Mouse (Mus musculus) large intestine, adult 2 months (tissue): ENCODE data around the gene Ddx39b. TPM values are rescaled to one million over a fixed set of nuclear protein-coding genes. Genes with fewer than 3 reads are reported as not detected.
"Not testable (repeated sequence)": the region's sequence is repeated elsewhere in the genome, so short reads cannot be mapped to it uniquely, and the experiment has no call there.

Experiments used
- DNase-seq: peaks from one replicate; pipeline ENCODE4 v3.0.0-alpha.2; 2012; ENCODE audit warnings: low read depth, low spot score
- WGBS: fragments of 180-500 bp; shearing (Covaris S2); methylation state at CpG from one replicate; pipeline ENCODE4 v1.1.7; 2018; 5-methylcytosine and 5-hydroxymethylcytosine counted together
- polyA plus RNA-seq: library from polyadenylated mRNA; depleted of rRNA; stranded (reverse); fragments of >200 nt; gene quantifications from 2 replicates; pipeline ENCODE4 v1.2.3, GENCODE M21; 2012

The Ddx39b gene
- polyA plus RNA-seq, 1 experiment, result 287 TPM

GRCm38 (mm10) chr17:35255704-35256103 lies 14.2 kb downstream of the Ddx39b start:
- WGBS, result 40% methylated on average over 4 of the region's 4 CpGs
- no peak for DNase-seq

- no peak for DNase-seq
- WGBS, result 49% methylated on average over 1 of the region's 1 CpGs
These were observed 15.8 kb downstream of the Ddx39b start for GRCm38 (mm10) chr17:35257378-35257777.

DNA sequence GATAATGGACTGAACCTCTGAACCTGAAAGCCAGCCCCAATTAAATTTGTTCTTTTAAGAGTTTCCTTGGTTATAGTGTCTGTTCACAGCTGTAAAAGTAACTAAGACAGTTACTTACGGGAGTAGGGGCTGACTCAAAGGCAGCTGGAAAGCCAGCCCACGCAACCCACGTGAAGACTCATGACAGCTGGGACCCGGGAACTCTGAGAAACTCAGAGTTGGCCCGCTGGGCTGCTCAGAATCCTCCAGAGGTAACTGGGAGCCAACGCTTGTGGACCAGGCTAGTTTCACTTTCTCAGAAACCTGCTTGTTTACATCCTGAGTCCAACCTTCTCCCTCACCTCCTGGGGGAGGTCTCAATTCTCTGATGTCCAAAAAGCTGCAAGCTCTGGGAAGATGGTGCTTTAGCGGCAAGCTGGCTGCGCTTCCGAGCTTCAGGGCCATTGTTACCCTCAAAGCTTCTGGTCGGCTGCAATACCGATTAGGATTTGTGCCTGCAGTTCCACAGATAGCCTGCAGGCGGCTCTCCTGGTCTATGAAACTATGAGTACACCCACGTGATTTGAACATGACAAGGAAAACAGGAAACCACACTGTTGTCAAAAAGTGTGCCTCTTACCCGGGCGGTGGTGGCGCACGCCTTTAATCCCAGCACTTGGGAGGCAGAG lies 16.4 kb downstream of the Ddx39b start:
- no peak for DNase-seq
- 2% methylated on average over 17 of the region's 17 CpGs for WGBS

GRCm38 (mm10) chr17:35258492-35259478 lies 17.2 kb downstream of the Ddx39b start:
- WGBS, result 24% methylated on average over 14 of the region's 14 CpGs
- no peak for DNase-seq

DNA sequence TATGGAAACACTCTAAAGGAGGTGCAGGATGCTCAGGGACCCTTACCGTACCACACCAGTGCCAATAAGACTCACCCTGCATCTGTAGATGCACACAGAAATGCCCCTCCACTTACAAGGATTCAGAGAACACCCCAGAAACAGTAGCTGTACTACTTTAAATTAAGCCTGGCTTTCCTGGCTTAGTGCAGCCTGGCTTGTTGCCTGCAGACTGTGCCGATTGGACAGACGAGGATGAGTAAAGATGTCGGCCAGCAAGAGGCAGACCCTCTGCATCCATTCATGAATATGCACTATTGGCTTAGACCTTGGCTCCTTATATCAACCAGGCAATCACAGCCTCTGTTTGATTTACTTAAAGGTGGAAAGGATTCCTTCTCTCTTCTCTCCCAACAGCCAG lies 18.1 kb downstream of the Ddx39b start:
- WGBS, result 69% methylated on average over 4 of the region's 4 CpGs
- no peak for DNase-seq

DNA sequence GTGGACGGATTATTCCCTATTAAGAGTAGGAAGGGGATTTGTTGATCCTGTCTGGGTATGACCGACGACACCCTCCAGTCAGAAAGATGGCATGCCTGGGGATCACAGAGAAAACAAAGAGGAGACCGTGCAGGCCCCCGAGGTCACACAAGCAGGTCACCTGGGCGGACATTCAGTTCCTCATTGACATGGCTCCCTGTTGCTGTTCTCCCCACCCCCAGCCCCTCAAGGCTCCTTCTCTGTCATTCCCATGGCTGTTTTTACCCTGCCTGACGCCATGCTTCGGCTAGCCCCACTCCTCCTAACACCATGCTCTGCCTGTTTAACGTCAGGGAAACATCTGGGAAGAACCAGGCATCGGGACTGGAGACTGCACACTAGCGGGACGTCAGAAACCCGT lies 20.1 kb downstream of the Ddx39b start:
- WGBS, result 85% methylated on average over 13 of the region's 13 CpGs
- no peak for DNase-seq

DNA sequence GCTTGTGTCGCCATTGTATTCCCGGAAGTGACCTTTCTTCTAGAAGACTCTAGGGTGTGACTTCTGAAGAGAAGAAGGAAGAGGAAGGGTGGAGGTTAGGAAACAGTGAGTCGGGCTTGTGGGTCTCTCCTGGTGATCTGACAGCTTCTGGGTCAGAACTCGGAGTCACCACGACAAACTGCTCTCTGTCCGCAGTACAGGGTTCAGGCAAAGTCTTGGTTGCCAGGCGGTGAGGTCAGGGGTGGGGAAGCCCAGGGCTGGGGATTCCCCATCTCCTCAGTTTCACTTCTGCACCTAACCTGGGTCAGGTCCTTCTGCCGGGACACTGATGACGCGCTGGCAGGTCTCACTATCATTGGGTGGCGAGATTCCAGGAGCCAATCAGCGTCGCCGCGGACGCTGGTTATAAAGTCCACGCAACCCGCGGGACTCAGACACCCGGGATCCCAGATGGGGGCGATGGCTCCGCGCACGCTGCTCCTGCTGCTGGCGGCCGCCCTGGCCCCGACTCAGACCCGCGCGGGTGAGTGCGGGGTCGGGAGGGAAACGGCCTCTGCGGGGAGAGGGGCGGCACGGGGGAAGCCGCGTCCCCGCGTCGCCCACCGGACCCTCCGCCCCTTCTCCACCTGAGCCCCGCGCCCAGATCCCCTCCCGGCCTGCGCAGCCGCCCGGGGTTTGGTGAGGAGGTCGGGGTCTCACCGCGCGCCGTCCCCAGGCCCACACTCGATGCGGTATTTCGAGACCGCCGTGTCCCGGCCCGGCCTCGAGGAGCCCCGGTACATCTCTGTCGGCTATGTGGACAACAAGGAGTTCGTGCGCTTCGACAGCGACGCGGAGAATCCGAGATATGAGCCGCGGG lies 21.3 kb downstream of the Ddx39b start, which contains the start of gene H2-D1:
Gene H2-D1, plus strand, starts transcription at position 67 of the 859 bp plus-strand sequence.
- WGBS, result under 1% methylated on average over 73 of the region's 73 CpGs
- no peak for DNase-seq

- DNase-seq, result no peak
- under 1% methylated on average over 30 of the region's 31 CpGs for WGBS
These were observed 22.0 kb downstream of the Ddx39b start for GRCm38 (mm10) chr17:35263523-35263883.

DNA sequence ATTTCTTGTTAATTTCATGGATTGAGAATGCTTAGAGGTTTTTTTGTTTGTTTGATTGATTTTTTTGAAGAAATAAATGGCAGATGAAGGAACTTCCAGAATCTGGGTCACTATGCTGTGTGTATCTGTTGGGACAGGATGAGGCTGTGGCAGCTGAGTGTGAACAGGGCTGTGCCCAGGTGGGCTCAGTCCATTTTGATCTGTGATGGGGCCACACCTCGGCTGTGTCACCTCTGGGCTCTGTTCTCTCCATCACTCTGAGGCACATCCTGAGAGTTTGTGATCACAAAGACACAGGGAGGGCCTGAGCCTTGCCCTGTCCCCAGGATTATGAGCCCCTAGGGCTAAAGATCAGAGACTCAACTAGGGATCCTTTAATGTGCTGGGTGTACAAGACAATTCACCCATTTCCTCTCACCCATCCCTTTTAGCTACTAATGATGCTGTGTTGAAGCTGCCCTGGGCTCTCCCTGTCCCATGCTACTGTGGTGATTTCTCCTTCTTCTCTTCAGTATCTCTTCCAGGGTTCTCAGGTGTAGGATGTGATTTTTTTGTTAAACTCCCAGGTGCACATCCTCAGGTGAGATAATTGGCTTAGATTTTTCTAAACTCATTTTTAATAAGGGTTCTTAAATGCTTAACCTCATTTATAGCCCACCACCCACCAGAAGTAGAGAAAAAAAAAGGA lies 26.0 kb downstream of the Ddx39b start:
- 71% methylated on average over 1 of the region's 1 CpGs for WGBS
- no peak for DNase-seq

DNA sequence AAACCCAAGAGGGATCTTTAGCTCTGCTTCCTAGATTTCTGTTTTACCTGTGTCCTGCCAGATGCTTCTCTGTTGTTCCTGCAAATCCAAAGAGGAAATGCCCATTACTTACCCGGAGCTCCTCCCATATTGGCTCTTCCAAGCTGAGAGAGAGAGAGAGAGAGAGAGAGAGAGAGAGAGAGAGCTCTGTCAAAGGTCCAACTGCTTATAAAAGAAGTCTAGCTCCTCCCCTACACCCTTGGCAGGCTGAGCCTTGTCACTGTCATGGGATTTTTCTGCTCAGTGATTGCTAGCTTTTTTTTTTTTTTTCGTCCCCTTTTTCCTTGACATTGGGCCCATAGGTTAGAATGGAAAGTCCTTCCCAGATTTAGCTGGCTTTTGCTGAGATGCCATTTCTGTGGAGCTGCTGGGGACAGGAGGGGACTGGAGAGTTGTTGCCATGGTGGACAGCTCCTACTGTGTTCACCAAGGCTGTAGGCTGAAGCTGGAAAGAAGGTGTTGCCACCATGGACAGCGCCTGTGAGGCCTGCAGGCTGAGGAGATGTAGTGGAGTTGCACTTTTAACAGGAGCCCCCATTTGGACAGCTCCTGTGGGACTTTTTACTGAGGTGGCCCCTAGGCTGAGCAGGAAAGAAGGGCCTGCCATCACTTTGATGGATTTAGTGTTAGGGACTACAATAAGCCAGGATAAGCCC lies 28.3 kb downstream of the Ddx39b start:
- 26% methylated on average over 3 of the region's 3 CpGs for WGBS

GRCm38 (mm10) chr17:35272249-35272648 lies 30.7 kb downstream of the Ddx39b start:
- WGBS, result 80% methylated on average over 3 of the region's 3 CpGs
- DNase-seq, result no peak

More for the DNA sequence above, 28.3 kb downstream of the Ddx39b start:
- DNase-seq, result no peak

GRCm38 (mm10) chr17:35274770-35275169 lies 33.2 kb downstream of the Ddx39b start:
- 5% methylated on average over 11 of the region's 11 CpGs for WGBS
- DNase-seq, result no peak

DNA sequence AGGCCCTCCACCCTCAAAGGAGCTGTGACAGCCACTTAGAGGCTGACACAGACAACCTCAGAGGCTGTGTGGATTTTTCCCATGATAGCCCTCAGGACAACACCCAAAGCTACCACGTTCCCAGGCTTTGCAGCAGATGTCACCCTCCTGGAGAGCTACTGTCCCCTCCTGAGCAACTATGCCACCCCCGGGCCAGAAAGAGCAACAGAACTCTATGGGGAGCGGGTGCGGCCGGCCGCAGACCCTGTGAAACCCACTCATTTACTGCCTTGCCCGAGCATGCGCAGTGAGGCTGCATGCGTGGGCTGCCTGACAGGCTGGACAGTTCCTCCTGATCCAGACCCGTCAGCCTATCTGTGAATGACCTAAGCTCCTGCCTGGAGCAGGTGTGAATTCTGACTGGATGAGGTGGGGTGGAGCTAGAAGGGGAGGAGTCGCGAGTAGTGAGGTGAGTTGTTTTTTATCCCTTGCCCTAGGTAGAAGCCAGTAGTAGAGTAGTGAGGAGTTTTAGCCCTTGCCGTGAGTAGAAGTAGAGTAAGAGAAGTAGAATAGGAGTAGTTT lies 34.8 kb downstream of the Ddx39b start:
- 14% methylated on average over 13 of the region's 13 CpGs for WGBS
- DNase-seq, result no peak

DNA sequence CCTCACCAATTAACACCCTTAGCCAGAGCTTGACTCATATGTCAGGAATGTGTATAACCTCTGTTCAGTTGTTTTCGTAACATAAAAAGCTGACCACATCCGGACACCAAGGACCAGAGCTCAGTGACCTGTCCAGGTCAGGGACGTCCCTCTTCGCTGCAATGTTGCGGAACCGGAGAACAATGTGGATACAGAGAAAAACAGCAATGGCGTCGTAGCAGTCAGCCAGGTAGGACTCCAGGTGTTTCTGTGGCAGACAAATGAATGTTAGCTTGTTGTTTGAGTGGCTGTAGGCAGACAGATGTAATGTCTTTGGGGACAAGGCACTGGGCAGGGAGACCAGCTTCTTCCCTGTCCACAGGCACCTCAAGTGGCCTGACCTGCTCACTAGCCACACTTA lies 36.5 kb downstream of the Ddx39b start:
- 78% methylated on average over 8 of the region's 8 CpGs for WGBS
- no peak for DNase-seq

- 88% methylated on average over 13 of the region's 13 CpGs for WGBS
- no peak for DNase-seq
These were observed 37.6 kb downstream of the Ddx39b start for GRCm38 (mm10) chr17:35278957-35279688.

- 49% methylated on average over 3 of the region's 3 CpGs for WGBS
- no peak for DNase-seq
These were observed 38.7 kb downstream of the Ddx39b start for GRCm38 (mm10) chr17:35280276-35280675.

DNA sequence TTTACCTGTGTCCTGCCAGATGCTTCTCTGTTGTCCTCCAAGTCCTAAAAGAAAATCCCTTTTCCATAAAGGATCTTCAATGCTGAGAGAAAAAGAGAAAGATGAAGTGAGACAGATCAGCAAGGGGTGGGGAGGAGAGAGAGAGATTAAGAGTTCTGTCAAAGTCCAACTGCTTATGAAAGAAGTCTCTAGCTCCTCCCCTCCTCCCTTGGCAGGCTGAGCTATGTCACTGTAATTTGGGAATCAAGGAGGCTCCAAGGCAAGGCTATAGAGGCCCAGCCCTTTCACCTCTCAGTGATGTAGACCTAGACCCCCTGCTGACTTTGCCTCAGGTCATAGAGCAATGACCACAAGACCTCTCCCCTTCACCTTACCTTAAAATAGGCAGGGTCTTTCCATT lies 43.9 kb downstream of the Ddx39b start:
- no peak for DNase-seq

GRCm38 (mm10) chr17:35295796-35296195 lies 54.2 kb downstream of the Ddx39b start:
- 4% methylated on average over 5 of the region's 5 CpGs for WGBS
- not testable (repeated sequence) for DNase-seq
